Mouse (Mus musculus): Measurements from ENCODE around the gene Gm49450. TPM values are rescaled to one million over a fixed set of nuclear protein-coding genes. Genes with fewer than 3 reads are reported as not detected.
"Not testable (repeated sequence)": the region's sequence is repeated elsewhere in the genome, so short reads cannot be mapped to it uniquely, and the experiment has no call there.

The Gm49450 gene
- total RNA-seq, 2 experiments from 2014 or later: not detected

GRCm38 (mm10) chr15:98933004-98933671 is 20.2 kb downstream of the Gm49450 start:
- 0 out of 2 replicates have a peak, but pooled peaks have one; percentile 2 for ATAC-seq (replicated peaks; ENCODE audit: low FRiP score, poor library complexity, severe bottlenecking)

DNA sequence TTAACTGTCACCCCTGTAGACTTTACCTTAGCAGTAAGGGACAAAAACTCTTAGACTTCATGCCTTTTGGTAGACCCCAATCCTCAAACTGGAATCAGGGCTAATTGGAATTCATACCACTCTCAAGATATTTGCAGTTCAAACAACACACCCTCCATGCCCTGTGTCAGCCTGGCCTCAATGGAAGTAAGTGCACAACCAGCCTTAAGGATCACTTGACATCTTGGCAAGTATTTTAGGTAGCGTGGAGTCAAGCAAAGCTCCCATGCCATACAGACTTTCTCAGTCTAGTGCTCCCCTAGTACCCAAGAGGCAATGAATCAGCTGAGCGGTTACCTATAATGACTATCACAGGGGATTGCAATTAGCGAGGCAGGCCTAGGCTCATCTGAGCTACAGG is 22.4 kb downstream of the Gm49450 start:
- no peak for ATAC-seq (replicated peaks; ENCODE audit: low FRiP score, poor library complexity, severe bottlenecking)

- ATAC-seq (replicated peaks; ENCODE audit: low FRiP score, poor library complexity, severe bottlenecking): no peak
These were observed 23.2 kb downstream of the Gm49450 start for GRCm38 (mm10) chr15:98930017-98930734.

DNA sequence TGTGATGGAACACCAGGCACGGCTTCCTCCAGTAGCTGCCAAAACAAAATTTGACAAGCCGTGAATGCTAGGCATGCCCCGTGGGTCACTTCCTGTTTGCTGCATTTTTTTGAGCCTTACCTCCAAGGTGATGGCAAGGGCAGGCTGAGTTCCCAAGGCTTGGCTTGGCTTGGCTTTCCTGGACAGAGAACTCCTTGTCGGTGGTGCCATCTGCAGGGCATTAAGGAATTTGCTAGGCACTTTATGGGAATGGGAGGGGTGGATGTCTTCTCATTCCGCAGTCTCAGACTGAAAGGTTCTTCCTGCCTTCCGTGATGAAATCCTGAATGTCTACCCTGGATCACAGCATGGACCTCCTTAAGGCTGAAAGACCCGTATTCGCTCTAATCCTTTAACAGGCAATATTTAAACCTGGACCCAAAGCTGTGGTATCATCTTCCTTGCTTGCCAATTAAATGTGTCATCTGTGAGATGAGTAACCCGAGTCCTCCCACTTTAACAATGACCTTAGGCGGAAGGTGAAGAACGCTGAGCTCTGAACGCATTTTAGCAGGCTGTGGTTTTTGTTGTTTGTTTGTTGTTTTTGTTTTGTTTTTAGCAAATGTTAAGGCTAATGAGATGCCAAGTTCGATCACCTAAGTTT is 24.6 kb downstream of the Gm49450 start:
- peak; percentile 55; the same call in 1 of the 2 replicates for ATAC-seq (replicated peaks; ENCODE audit: low FRiP score, poor library complexity, severe bottlenecking)

GRCm38 (mm10) chr15:98927566-98927965 is 25.8 kb downstream of the Gm49450 start:
- ATAC-seq (replicated peaks; ENCODE audit: low FRiP score, poor library complexity, severe bottlenecking): no peak

- no peak for ATAC-seq (replicated peaks; ENCODE audit: low FRiP score, poor library complexity, severe bottlenecking)
These were observed 28.7 kb downstream of the Gm49450 start for GRCm38 (mm10) chr15:98924682-98925081.

DNA sequence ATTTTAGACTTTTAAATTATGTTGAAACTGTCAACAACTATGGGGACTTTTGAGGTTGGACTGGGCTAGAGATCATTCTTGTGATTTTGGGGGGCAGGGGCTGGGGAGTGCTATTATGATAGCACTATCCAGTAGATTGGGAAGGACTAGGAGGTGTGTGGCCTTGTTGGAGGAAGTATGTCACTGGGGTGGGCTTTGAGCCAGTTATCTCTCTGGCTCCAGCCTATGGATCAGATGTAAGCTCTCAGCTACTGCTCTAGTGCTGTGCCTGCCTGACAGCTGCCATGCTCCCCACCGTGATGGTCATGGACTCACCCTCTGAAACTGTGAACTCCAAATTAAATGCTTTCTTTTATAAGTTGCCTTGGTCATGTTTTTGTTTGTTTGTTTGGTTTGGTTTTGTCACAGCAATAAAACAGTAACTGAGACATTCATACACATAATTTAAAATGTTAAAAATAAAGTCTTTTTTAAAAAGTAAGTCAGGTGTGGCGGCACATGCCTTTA is 30.3 kb downstream of the Gm49450 start:
- ATAC-seq (replicated peaks; ENCODE audit: low FRiP score, poor library complexity, severe bottlenecking): no peak

DNA sequence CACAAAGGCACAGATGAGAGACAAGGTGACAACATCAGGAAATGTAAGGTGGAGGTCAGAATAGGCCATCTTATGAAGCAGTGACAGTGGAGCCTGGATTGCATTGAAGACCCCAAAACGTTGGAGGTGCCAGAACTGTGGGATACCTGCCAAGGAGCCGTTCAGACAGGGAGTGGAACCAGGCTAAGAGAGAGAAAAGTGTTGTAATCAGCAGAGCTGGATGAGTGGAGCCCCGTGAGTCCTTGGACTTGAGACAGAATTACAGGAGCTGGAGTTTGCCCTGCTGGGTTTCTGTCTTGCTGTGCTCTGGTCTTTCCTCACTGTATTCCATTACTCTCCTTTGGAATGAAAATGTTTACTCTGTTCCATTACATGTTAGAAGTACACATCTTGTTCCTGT is 30.8 kb downstream of the Gm49450 start:
- no peak for ATAC-seq (replicated peaks; ENCODE audit: low FRiP score, poor library complexity, severe bottlenecking)

GRCm38 (mm10) chr15:98921510-98921909 is 31.8 kb downstream of the Gm49450 start:
- ATAC-seq (replicated peaks; ENCODE audit: low FRiP score, poor library complexity, severe bottlenecking): no peak

GRCm38 (mm10) chr15:98918499-98918895 is 34.9 kb downstream of the Gm49450 start:
- not testable (repeated sequence) for ATAC-seq (replicated peaks; ENCODE audit: low FRiP score, poor library complexity, severe bottlenecking)

DNA sequence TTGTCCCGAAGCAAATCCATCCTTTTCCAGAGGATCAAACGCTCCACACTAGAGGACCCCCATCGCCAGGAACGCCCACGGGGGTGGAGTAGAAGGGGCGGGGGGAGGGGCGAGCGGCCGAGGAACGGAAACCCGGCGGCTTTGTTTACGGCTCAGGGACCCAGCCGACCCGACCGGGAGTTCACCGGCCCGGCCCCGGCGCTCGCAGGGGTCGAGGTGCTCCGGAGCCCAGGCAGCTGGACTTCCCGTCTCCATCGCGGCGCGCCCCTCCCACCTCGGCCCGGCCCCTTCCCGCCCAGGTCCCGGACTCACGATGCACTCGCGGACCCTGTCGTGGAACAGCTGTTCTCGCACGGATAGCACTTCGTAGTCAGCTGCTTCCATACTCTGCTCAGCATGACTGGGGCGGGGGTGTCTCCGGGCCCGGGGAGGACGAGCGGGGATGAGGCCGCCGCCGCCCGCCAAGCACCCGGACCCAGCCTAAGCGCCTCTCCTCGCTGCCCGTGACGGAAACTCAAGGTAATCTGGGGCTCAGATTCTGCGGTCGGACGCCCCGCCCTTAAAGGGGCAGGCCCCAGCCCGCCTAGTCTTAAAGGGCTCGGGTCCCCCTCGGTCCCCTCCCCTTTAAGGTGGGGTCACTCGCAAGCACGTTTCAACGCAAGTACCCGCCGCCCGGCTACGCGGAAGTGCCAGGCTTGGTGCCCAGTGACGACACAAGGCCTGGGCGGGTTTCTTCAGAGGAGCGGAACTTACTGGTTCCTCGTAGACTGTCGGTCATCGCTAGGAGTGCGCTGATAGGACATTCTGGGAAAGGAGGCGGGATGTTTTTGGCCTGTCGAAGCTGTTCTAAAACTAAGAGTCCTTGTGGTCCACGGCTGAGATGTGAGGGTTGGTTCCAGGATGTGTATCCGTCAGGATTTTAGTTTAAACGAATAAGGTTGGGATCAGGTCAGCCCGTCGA is 35.5 kb downstream of the Gm49450 start, which contains the start of gene Lmbr1l:
Gene Lmbr1l (minus strand): TSS at position 694 of the 961 bp plus-strand sequence.
- ATAC-seq (replicated peaks; ENCODE audit: low FRiP score, poor library complexity, severe bottlenecking): peak; percentile 99

DNA sequence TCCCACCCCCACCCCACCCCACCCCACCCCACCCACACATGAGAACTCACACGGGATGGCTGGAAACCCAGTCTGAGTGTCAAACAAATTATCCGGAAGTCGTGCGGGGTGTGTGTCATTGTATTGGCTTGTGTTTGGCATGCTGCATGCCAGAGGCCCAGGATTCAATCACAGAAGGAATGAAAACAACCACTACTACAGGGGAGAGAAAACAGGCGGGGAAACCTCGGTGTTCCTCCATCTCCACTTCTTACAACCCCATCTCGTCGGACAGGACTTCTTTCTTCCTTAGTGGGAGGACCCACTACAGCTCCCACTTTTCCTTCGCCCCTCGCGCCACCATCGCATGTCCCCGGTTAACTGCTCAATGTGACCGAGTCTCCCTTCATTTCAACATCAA is 36.3 kb downstream of the Gm49450 start:
- no peak for ATAC-seq (replicated peaks; ENCODE audit: low FRiP score, poor library complexity, severe bottlenecking)

- ATAC-seq (replicated peaks; ENCODE audit: low FRiP score, poor library complexity, severe bottlenecking): no peak
These were observed 37.3 kb downstream of the Gm49450 start for GRCm38 (mm10) chr15:98916016-98916415.

- ATAC-seq (replicated peaks; ENCODE audit: low FRiP score, poor library complexity, severe bottlenecking): no peak
These were observed 38.4 kb downstream of the Gm49450 start for GRCm38 (mm10) chr15:98914903-98915302.

- ATAC-seq (replicated peaks; ENCODE audit: low FRiP score, poor library complexity, severe bottlenecking): 0 out of 2 replicates have a peak, but pooled peaks have one; percentile 40
These were observed 48.7 kb downstream of the Gm49450 start for GRCm38 (mm10) chr15:98904692-98905091.

DNA sequence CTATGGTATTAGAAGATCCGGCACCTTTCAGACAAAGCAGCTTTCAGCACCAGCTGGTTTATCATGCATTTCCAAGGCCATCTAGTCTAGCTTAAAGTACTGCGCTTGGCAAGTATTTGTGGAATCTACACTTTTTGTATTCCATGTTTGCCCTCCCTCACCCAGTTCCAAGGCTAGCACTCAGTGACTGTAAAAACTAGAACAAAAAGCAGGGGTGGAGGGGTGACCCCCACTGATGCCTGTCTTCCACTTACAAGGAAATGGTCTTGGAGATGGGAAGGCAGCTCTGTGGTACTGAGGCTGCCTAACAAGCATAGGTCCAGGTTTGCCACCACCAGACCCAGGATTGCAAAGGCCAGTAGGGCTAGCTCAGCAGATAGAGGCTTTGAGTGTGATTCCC is 50.8 kb downstream of the Gm49450 start:
- ATAC-seq (replicated peaks; ENCODE audit: low FRiP score, poor library complexity, severe bottlenecking): no peak

DNA sequence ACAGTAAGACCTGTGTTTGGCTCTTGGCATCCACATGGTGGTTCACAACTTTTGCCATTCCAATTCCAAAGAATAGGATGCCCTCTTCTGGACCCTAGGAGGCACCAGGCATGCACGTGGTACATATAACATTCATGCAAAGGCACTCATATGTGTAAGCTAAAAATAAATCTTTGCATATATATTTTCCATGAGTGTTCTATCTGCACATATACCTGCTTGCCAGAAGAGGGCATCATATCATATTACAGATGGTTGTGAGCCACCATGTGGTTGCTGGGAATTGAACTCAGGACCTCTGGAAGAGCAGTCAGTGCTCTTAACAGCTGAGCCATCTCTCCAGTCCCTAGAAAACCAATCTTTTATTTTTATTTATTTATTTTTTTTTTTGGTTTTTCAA is 51.8 kb downstream of the Gm49450 start:
- no peak for ATAC-seq (replicated peaks; ENCODE audit: low FRiP score, poor library complexity, severe bottlenecking)

DNA sequence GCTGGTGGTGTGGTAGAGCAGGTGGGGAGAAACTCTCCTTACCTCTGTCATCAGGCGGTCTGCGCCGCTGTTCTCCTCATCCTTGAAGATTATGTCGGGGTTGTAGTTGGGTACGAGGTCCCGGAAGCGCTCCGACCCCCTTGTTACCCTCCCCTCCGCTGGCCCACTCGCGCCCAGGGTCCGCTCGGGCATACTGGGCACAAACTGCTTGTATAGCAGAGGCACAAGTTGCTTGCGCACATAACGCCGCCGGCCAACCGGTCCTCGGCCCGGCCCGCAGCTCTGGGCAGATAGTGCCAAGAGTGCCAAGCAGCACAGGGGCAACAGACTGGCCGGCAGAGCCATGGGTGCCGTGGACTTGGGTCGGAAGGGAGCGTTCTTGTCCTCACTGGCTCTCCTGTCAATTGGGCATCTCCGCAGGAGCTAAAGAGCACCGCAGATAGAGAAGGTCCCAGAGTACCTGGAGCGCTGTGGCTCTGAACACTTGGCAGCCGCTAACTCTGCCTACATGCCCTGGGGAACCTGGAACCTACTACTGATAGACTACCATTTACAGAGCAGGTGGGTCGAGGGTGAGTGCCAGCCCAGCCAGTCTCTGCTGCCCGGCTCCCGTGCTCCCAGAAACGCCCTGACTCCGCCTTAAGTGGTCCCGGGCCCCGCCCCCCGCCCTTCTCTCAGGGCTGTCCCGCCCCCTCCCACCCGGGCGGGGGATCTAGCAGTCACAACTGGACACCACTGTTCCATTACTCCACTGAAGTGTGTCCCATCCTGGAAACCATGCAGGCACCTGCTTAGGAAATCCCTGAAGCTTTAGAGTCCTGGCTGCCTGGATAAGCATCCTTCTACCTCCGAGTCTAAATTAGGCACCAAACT is 55.2 kb downstream of the Gm49450 start, which contains the start of gene Dhh:
Gene Dhh (minus strand): TSS at position 613 of the 873 bp plus-strand sequence.
- no peak for ATAC-seq (replicated peaks; ENCODE audit: low FRiP score, poor library complexity, severe bottlenecking)
